Mouse (Mus musculus): ENCODE measurements at regions not wholly inside any gene's neighbourhood (a gene's known extent, or its start where the extent isn't known, plus 50 kb on each side); places are given as distances from the start of the nearest gene placed in this dataset.

GRCm38 (mm10) chr6:52438366-52438765 lies 125.1 kb downstream of the Evx1 start:
- H3K4me1 ChIP-seq (replicated peaks; ENCODE audit: insufficient read depth, low read length): peaks cover 4% of the 10 kb centered on the region; the same call in 1 of the 2 replicates
- H3K27me3 ChIP-seq (ENCODE audit: insufficient read depth, low read length): no peaks in the 10 kb centered on the region
- peak; percentile 45 for DNase-seq (ENCODE audit: low spot score)
- no peaks in the 10 kb centered on the region for H3K36me3 ChIP-seq (ENCODE audit: insufficient read depth, low read length)
- WGBS: 22% methylated on average over 8 of the region's 8 CpGs
- no peak for TF ChIP-seq CTCF (IDR thresholded peaks at IDR 0.05; ENCODE audit: low read depth)
- no peak overlapping the region for H3K4me3 ChIP-seq (replicated peaks; ENCODE audit: low read depth, low read length)
- no peak overlapping the region for H3K27ac ChIP-seq
- H3K9ac ChIP-seq (ENCODE audit: low read depth, low read length): no peak overlapping the region
- no peak overlapping the region for H3K4me2 ChIP-seq (ENCODE audit: low read length)
- no peaks in the 10 kb centered on the region for H3K9me3 ChIP-seq (replicated peaks; ENCODE audit: low read length)
- ATAC-seq (replicated peaks; ENCODE audit: low FRiP score, low read depth): no peak

DNA sequence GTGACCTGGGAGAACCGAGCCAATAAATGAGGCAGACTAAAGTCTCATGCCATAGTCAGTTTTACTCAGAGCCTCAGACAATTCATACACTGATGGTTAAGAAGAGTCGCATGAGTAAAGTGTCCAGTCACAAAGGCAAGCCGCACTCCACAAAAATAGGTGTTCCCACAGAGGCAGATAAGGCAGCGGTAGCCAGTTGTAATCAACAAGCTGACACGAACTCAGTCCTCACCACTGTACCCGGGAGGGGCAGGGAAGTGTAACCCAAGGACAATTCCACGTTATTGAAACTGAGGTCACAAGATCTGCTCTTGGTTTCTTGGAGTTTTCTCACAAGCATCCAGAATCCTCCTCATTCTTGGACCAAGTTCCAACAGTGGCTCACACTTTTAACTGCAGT lies 125.9 kb downstream of the Evx1 start:
- ATAC-seq (replicated peaks; ENCODE audit: low FRiP score, low read depth): no peak
- Histone ChIP-seq H3K4me1 (replicated peaks; ENCODE audit: insufficient read depth, low read length) (peaks cover 8% of the 10 kb centered on the region; the same call in 1 of the 2 replicates), H3K9me3 (replicated peaks; ENCODE audit: low read length) (no peaks in the 10 kb centered on the region), H3K4me3 (replicated peaks; ENCODE audit: low read depth, low read length) (no peak overlapping the region), H3K36me3 (ENCODE audit: insufficient read depth, low read length) (no peaks in the 10 kb centered on the region), H3K27me3 (ENCODE audit: insufficient read depth, low read length) (no peaks in the 10 kb centered on the region), H3K4me2 (ENCODE audit: low read length) (no peak overlapping the region), H3K9ac (ENCODE audit: low read depth, low read length) (no peak overlapping the region), H3K27ac (no peak overlapping the region)
- DNase-seq (ENCODE audit: low spot score): no peak
- WGBS: 79% methylated on average over 7 of the region's 7 CpGs
- no peak for TF ChIP-seq CTCF (IDR thresholded peaks at IDR 0.05; ENCODE audit: low read depth)

DNA sequence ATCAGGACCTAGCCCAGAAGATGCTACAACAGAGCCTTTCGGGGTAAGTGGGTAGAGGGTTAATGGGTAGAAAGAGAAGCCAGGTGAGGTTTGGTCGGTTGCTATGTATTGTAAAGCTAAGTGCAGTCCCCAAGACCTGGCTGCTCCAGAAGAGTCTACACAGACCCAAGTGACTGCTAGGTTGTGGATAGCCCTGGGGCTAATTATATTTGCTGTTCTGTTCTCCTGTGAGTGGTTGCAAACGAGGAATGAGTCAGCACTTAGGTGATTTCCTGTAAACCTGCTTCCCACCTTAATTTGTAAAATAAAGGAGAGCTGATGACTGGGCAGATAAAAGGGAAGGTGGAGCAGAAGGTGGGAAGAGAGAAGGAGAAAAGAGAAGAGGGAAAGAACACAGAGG lies 126.9 kb downstream of the Evx1 start:
- TF ChIP-seq CTCF (IDR thresholded peaks at IDR 0.05; ENCODE audit: low read depth): no peak

DNA sequence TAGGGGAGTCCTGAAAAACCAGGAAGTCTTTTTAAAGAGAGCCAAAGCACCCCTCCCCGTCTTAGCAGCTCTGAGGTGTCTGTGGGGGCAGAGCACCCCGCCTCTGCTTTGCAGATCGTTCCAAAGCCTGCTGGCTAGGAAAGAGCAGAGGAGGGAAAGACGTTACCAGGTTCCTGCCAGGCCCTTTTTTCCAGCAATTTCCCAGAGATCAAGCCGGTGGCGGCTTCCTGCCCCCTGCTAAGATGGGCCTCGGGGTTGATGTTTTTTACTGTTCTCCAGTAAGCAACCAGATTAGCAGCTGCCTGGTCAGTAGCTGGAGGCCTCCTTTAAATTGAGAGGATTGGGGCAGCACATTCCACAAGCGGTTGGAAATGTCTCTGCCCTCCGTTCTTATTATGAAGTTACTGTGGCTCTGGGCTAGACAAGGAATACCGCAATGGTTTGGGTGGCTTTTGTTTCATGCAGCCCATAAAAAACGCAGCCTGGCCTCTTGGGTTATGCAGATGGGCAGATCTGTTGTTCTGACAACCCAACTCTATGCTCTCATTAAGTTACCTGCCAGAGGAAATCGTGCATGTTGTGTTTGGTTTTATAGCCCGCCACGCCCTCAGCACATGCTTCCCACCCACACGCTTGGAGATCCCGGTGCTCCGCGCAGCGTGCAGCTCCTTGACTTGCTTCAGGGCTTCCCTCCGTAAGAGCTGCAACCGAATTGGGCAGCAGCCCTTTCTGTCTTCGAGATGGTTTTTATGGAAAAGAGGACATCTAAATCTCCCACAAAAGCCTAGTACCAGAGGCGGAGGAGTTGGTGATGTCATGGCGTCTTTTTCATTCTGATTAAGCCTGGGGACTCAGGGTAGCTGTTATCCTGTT lies 130.1 kb downstream of the Evx1 start:
- H3K9ac ChIP-seq (ENCODE audit: low read depth, low read length): no peak overlapping the region
- no peak overlapping the region; the same call in 1 of the 2 replicates for H3K4me3 ChIP-seq (replicated peaks; ENCODE audit: low read depth, low read length)
- H3K27me3 ChIP-seq (ENCODE audit: insufficient read depth, low read length): no peaks in the 10 kb centered on the region
- 22% methylated on average over 24 of the region's 24 CpGs for WGBS
- H3K36me3 ChIP-seq (ENCODE audit: insufficient read depth, low read length): no peaks in the 10 kb centered on the region
- no peak for TF ChIP-seq CTCF (IDR thresholded peaks at IDR 0.05; ENCODE audit: low read depth)
- H3K4me2 ChIP-seq (ENCODE audit: low read length): peak overlapping the region; percentile 43
- DNase-seq (ENCODE audit: low spot score) (peak; percentile 14), ATAC-seq (replicated peaks; ENCODE audit: low FRiP score, low read depth) (no peak)
- peaks cover 8% of the 10 kb centered on the region; the same call in 1 of the 2 replicates for H3K4me1 ChIP-seq (replicated peaks; ENCODE audit: insufficient read depth, low read length)
- H3K27ac ChIP-seq: no peak overlapping the region
- H3K9me3 ChIP-seq (replicated peaks; ENCODE audit: low read length): no peaks in the 10 kb centered on the region

More for the DNA sequence above, 126.9 kb downstream of the Evx1 start:
- no peak overlapping the region for H3K9ac ChIP-seq (ENCODE audit: low read depth, low read length)
- DNase-seq (ENCODE audit: low spot score) (no peak), ATAC-seq (replicated peaks; ENCODE audit: low FRiP score, low read depth) (no peak)
- H3K4me2 ChIP-seq (ENCODE audit: low read length): no peak overlapping the region
- H3K4me1 ChIP-seq (replicated peaks; ENCODE audit: insufficient read depth, low read length): peaks cover 8% of the 10 kb centered on the region; the same call in 1 of the 2 replicates
- no peaks in the 10 kb centered on the region for H3K27me3 ChIP-seq (ENCODE audit: insufficient read depth, low read length)
- no peak overlapping the region for H3K4me3 ChIP-seq (replicated peaks; ENCODE audit: low read depth, low read length)
- H3K27ac ChIP-seq: no peak overlapping the region
- 65% methylated on average over 3 of the region's 3 CpGs for WGBS
- H3K36me3 ChIP-seq (ENCODE audit: insufficient read depth, low read length): no peaks in the 10 kb centered on the region
- no peaks in the 10 kb centered on the region for H3K9me3 ChIP-seq (replicated peaks; ENCODE audit: low read length)

DNA sequence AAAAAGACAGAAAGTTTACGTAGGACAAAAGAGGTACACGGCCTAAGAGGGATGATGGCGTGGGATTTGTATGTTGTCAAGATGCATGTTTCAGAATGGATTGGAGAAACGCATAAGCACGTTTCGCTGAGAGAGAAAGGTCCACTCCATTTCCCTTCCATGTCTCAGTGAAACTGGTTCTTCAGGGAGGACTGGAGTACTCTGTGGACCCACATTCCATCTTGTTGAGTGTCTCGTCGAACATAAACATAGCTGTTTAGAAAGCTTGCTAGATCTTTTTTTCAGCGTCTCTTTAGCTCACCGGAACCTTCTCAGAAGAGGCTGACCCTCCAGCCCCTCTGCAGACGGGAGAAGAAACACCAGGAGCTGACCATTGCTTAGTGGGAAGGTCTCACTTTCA lies 145.5 kb downstream of the Evx1 start:
- no peak overlapping the region for H3K27ac ChIP-seq
- H3K27me3 ChIP-seq (ENCODE audit: insufficient read depth, low read length): no peaks in the 10 kb centered on the region
- no peaks in the 10 kb centered on the region for H3K9me3 ChIP-seq (replicated peaks; ENCODE audit: low read length)
- H3K4me3 ChIP-seq (replicated peaks; ENCODE audit: low read depth, low read length): no peak overlapping the region
- no peak for TF ChIP-seq CTCF (IDR thresholded peaks at IDR 0.05; ENCODE audit: low read depth)
- WGBS: 87% methylated on average over 11 of the region's 11 CpGs
- DNase-seq (ENCODE audit: low spot score) (no peak), ATAC-seq (replicated peaks; ENCODE audit: low FRiP score, low read depth) (no peak)
- H3K4me2 ChIP-seq (ENCODE audit: low read length): no peak overlapping the region
- no peaks in the 10 kb centered on the region for H3K4me1 ChIP-seq (replicated peaks; ENCODE audit: insufficient read depth, low read length)
- H3K9ac ChIP-seq (ENCODE audit: low read depth, low read length): no peak overlapping the region
- no peaks in the 10 kb centered on the region for H3K36me3 ChIP-seq (ENCODE audit: insufficient read depth, low read length)

- no peak for DNase-seq (ENCODE audit: low spot score)
- Histone ChIP-seq H3K27ac (no peak overlapping the region), H3K4me2 (ENCODE audit: low read length) (no peak overlapping the region), H3K36me3 (ENCODE audit: insufficient read depth, low read length) (no peaks in the 10 kb centered on the region), H3K9ac (ENCODE audit: low read depth, low read length) (no peak overlapping the region), H3K4me3 (replicated peaks; ENCODE audit: low read depth, low read length) (no peak overlapping the region), H3K9me3 (replicated peaks; ENCODE audit: low read length) (no peaks in the 10 kb centered on the region), H3K27me3 (ENCODE audit: insufficient read depth, low read length) (no peaks in the 10 kb centered on the region), H3K4me1 (replicated peaks; ENCODE audit: insufficient read depth, low read length) (no peaks in the 10 kb centered on the region)
- no peak for TF ChIP-seq CTCF (IDR thresholded peaks at IDR 0.05; ENCODE audit: low read depth)
- 89% methylated on average over 2 of the region's 2 CpGs for WGBS
- no peak for ATAC-seq (replicated peaks; ENCODE audit: low FRiP score, low read depth)
Measured at GRCm38 (mm10) chr6:52461186-52461585, 147.9 kb downstream of the Evx1 start.

Data from kidney, postnatal 0 days (tissue).